Mouse (Mus musculus) megakaryocyte, adult 5-6 weeks (primary cell): Measurements from ENCODE around the gene Fbxl16. TPM values are rescaled to one million over a fixed set of nuclear protein-coding genes. Genes with fewer than 3 reads are reported as not detected.

ENCODE experiments used
- ATAC-seq: 2 replicates; pipeline ENCODE4 v1.8.0; 2016; ENCODE audit warnings: mild to moderate bottlenecking, inconsistent platforms; ENCODE audit not compliant: poor library complexity, severe bottlenecking
- total RNA-seq, 2 experiments: library from RNA; stranded (forward) in 1 of 2; stranded (reverse) in 1 of 2; fragments of 153-499, 151-499 nt in 1 of 2; fragments of 221-1000, 200-1000 nt in 1 of 2; gene quantifications; 2 replicates each; pipeline versions ENCODE4 v1.2.3 to v1.2.4; 2015 to 2017

Fbxl16 gene
- total RNA-seq (2015) (not detected in 2 replicates), total RNA-seq (2017) (not detected in 2 replicates)

- ATAC-seq = no peak
These were observed at the start of gene Fbxl16 for GRCm38 (mm10) chr17:25808789-25809605. Gene Fbxl16, plus strand, starts transcription at chr17:25809085.

GRCm38 (mm10) chr17:25760148-25760547 lies 48.7 kb upstream of the Fbxl16 start:
- ATAC-seq = no peak

GRCm38 (mm10) chr17:25761561-25761970 lies 47.3 kb upstream of the Fbxl16 start:
- no peak for ATAC-seq

- ATAC-seq = no peak
These were observed 46.3 kb upstream of the Fbxl16 start for GRCm38 (mm10) chr17:25762591-25762990.

GRCm38 (mm10) chr17:25765886-25766285 lies 43.0 kb upstream of the Fbxl16 start:
- no peak for ATAC-seq

GRCm38 (mm10) chr17:25769331-25769730 lies 39.6 kb upstream of the Fbxl16 start:
- ATAC-seq = no peak

GRCm38 (mm10) chr17:25773549-25774120 lies 35.2 kb upstream of the Fbxl16 start, which contains the start of gene Narfl:
Gene Narfl, plus strand, starts transcription at chr17:25773776.
- ATAC-seq = peak; percentile 98

GRCm38 (mm10) chr17:25775318-25776062 lies 33.4 kb upstream of the Fbxl16 start:
- no peak for ATAC-seq

GRCm38 (mm10) chr17:25777948-25778347 lies 30.9 kb upstream of the Fbxl16 start:
- no peak for ATAC-seq

- ATAC-seq = no peak
These were observed 27.5 kb upstream of the Fbxl16 start for GRCm38 (mm10) chr17:25781339-25781738.

- ATAC-seq = no peak
These were observed 25.8 kb upstream of the Fbxl16 start for GRCm38 (mm10) chr17:25783086-25783485.

GRCm38 (mm10) chr17:25783861-25784574 lies 24.9 kb upstream of the Fbxl16 start:
- ATAC-seq = no peak

- peak; percentile 94 for ATAC-seq
These were observed 23.6 kb upstream of the Fbxl16 start, which contains the start of gene Haghl for GRCm38 (mm10) chr17:25785281-25785745. Gene Haghl, minus strand, starts transcription at chr17:25785673.

GRCm38 (mm10) chr17:25786280-25786679 lies 22.6 kb upstream of the Fbxl16 start, which contains the start of gene Ccdc78:
Gene Ccdc78, plus strand, starts transcription at chr17:25786580.
- ATAC-seq = no peak

GRCm38 (mm10) chr17:25786781-25787504 lies 21.9 kb upstream of the Fbxl16 start:
- no peak for ATAC-seq

- ATAC-seq = no peak
These were observed 17.5 kb upstream of the Fbxl16 start for GRCm38 (mm10) chr17:25791320-25791842.

- peak; percentile 84 for ATAC-seq
These were observed 16.9 kb upstream of the Fbxl16 start for GRCm38 (mm10) chr17:25791843-25792527.

GRCm38 (mm10) chr17:25792615-25793014 lies 16.3 kb upstream of the Fbxl16 start, which contains the start of gene Fam173a:
Gene Fam173a, minus strand, starts transcription at chr17:25792901.
- ATAC-seq = peak; percentile 52

- no peak for ATAC-seq
These were observed 14.7 kb upstream of the Fbxl16 start for GRCm38 (mm10) chr17:25794197-25794596.
